Mouse (Mus musculus) ovary, adult 18-20 months (tissue): Measurements from ENCODE around the gene Nccrp1.

ENCODE experiments used
- DNase-seq: peaks from one replicate; pipeline ENCODE4 v3.0.0; 2022; ENCODE audit warnings: low spot score, mixed read lengths

Gene Nccrp1

DNA sequence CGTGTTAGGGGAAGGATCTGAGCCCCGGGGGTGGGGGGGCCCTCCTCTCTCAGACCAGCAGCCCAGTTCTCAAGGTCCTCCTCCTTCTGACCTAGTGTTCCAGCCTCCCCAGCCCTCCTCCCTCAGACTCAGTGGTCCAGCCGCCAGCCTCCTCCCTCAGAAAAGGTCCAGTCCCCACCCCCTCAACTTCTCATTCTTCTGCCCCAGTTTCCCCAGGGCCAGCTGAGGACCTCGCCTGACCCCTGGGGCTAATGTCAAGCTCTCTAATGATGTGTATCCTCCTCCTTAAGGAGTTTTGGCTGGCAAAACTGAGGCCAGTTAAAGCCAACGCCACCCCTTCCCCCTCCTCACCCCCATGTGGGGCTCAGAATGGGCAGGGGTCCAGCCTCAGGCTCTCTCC, at the start of gene Nccrp1:
Nccrp1 (minus strand) TSS at position 101 of the 400 bp plus-strand sequence.
- no peak for DNase-seq

DNA sequence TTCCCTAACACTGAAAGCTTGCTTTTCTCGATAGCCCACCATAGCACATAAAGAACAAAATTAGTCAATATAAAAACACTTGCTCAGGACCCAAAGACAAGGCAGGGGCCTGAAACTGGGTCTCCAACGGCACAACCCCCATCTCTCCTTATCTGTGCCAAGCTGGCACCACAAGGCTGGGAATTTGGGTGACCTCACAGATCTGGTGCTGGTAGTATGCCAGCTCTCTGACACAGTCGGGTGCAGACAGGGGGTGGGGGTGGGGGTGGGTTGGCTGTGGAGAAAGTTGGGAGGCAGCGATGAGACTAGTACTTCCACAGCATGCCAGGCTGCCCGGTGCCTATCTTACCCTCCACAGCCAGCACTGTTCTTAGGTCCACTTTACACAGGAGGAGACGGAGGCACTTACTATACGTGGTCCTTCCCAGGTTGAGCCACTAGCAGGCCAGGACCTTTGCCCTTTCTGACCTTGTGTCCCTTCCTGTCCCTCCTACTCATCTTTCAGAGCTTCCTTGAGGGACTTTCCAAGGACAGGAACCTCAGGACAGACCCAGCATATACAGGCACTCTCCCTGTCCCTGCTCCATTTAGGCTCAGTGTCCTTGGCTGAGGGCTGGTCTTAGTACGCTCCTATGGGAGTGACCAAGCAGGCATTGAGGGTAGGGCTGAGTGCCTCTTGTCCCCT, 48.8 kb upstream of the Nccrp1 start:
- no peak for DNase-seq

DNA sequence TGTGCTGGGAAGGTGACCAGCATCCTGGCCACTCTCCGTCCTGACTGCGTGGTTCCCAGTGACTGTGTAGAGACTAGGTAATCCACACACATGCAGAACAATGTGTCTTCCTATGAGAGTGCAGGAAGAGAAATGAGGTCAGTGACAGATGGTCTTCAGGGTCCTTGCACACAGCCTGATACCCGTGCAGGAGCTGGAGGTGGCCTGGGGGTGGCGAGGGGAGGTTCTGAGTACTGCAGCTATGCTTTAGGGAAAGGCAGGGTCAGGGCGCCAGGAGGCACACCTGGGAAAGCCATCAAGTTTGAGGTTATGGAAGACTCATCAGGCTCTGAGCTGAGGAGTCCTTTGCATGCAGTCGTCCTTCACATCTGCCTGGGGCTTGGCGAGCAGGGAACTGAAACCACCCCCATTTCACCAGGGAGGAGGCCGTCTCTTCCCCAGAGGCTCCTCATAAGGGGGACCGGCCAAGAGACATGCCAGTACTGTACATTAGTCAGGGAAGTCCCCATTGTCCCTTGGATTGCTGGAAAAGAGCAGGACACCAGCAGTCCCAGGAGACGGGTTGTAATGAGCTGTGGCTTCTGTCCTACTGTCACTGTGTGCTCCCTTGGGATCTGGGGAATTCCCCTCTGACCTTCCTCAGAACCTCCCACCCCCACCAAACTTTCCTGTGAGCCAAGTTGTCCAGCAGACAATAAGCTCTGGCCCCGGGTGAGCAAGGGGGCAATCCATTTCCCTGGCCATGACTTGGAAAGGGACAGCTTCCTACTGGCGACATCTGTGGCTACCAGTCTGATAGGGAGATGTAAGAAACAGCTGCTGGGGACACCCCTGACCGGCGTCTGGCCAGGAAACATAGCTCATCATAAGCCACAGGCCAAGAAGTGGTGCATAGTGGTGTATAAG, 46.4 kb upstream of the Nccrp1 start:
- DNase-seq: no peak

DNA sequence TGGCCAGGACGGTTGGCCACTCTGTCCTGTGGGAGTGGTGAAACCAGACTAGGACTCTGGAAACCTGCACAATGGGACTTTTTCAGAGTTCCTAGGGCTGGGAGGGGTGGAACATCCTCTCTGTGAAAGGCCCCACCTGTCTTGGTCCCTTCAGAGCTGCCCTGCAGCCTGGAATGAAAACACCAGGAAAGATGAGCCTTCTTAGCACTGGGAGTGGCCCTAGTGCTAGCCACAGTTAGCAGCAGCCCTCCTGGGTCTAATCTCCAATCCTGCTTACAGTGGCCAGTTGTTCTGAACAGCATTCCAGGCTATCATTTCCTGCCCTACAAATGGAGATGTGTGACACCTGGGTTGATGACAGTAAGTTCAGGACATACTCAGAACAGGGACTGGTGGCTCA, 44.8 kb upstream of the Nccrp1 start:
- no peak for DNase-seq

DNA sequence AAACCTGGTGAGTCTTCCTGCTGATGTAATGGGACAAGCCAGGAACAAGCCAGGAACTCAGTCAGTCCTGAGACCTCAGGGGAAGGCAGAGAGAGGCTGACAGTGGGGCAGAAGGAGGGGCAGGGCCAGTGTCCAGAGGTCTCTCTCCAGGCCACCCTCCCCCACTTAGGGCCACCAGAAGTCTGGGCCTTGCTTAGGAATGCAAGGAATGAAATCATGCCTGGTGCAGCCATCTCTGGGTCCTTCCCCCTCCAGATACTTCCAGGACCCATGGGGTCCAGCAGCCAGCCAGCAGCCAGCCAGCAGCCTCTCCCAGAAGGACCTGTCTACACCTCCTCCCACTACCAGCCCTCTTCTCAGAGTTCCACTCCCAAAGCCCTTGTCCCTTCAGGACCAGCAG, 40.6 kb upstream of the Nccrp1 start:
- no peak for DNase-seq

DNA sequence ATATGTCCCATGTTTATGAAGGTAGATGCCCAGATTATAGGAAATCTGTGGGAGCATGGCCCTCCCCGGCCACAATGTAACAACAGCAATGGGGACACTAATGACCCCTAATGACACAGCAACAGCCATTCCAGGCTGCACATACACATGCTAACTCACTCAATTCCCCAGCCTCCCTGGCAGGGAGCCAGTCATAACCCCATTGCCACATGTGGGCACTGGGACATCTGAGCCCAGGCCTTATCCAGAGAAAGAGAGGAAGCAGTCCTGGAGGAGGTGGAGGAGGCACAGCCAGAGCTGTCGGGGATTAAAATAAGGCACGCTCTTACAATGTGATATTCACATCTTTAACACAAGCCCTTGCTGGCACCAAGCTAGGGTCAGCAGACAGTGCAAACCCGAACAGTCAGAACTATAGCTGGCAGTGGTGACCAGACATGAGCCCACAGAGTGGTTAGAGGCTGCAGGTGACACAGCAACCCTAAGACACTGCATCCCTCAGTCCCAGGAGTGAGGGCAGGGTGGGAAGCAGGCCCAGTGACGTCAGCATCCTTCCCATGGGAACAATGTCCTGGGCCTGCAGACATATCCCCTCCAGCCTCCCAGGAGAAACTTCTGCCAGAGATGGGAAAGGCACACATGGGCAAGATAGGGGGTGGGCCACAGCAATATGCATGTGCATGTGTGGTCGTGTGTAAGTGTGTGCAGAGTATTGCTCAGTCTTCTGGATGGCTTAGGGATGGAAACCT, 39.8 kb upstream of the Nccrp1 start:
- no peak for DNase-seq

DNA sequence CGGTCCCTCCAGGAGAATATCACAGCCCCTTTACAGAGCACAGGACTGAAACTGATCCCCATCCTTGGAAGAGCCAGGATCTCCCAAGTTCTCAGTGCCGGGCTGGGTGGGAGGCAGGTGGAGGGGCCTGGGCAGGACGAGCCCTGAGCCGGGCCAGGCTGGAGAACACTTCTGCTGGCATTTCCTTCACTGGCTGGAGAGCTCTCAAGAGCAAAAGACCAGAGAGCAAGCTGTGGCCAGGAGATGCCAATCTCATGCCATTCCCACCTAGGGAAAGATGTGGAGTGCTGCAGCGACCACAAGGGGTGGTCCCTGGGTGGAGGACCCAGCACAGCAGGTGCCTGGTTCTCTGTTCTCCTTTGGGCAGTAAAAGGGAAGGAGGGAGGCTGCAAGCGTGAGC, 37.9 kb upstream of the Nccrp1 start:
- no peak for DNase-seq

DNA sequence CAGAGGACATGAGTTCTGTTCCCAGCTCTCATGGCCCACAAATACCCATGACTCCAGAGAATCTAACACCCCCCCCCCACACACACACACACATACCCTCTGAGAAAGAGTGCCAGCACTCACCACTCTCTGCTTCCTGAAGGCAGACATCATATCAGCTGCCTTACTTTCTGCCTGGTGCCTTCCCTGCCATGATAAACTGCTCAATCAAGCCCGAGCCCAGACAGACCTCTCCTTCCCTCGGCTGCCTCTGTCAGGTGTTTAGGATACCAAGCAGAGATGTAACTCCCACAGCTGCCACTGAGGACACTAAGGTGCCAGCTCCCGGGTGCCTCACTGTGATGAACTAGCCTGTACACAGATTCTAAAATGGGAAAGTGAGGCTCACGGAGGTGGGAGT, 37.4 kb upstream of the Nccrp1 start:
- no peak for DNase-seq

DNA sequence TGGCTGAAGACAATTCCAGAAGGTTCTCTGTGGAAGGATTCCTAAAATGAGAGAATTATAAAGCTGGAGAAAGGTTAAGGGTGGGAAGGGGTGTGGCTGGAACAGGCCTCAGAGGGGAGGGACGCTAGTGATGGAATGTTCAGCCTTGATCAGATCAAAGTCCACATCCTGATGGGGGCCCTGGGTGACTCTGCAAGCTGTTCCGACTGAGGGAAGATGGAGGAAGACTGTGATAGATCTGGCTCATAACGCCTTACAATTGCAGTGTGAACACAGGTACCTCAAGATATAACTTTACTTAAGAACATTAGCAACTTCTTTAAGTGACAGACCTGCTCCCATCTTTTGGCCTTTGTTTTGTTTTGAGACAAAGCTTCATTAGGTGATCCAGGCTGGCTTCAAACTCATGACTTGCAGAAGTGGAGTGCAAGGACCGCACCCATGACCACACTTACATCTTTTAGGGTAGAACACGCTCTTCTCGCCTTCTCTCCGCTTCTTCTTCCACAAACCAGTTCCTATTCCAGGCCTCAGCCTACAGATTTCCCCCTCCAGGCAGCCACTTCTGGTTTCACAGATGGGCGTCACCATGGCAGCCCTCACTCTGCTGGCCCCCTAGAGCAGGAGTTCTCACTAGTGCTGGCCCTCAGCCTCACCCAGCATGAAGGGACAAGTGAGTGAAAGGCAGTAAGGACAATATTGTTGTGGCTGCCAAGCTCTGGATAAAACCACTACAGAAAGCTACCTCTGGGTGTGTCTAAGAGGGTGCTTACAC, 36.7 kb upstream of the Nccrp1 start:
- no peak for DNase-seq

DNA sequence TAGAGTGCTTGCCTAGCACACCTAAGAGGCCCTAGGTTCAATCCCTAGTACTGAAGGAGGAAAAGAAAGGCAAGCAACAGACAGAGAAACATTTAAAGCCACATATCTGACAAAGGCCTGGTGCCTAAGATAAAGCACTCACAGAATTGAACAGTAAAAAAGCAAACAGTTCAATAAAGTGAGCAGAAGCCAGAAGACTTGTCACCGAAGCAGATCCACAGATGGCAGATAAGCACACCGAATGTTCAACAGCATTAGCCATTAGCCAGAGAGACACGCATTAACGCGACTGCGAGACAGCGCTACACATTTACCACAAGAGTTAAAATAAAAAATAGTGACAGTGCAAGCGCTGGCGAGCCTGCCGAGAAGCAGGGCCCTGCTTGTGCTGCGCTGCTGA, 35.8 kb upstream of the Nccrp1 start:
- no peak for DNase-seq

DNA sequence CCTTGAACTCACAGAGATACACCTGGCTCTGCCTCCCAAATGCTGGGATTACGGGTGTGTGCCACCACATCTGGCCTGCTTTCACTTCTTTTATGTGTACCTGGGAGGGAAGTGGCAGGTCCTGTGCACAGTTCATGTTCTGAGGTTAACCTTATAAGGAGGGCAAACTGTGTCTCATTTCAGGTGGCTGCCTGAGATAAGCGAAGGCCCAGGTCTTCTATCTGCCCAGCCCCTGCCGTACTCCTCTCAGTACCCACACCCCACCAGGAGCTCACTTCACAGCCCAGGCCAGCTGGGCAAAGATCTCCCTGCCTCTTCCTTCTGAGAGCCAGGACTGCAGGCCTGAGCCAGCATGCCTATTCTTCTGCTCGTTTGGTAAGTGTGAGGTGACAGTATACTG, 34.7 kb upstream of the Nccrp1 start:
- DNase-seq: no peak

DNA sequence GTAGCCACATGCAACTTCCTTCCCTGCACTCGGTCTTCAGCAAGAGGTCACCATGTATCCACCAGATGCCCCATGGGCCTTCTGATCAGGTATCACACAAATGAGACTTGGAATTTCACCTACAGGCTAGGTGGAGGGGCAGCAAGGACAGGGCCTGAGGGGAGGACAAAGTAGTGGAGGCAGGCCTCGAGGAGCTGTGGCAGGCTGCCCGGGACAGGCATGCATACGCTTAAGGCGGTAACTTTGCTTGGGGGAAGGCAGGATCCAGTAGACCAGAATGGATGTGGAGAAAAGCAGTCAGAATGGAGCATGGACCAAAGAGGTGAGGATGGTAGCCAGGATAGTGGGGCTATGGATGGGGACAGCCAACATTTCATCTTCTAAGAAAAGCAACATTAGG, 32.8 kb upstream of the Nccrp1 start:
- no peak for DNase-seq

DNA sequence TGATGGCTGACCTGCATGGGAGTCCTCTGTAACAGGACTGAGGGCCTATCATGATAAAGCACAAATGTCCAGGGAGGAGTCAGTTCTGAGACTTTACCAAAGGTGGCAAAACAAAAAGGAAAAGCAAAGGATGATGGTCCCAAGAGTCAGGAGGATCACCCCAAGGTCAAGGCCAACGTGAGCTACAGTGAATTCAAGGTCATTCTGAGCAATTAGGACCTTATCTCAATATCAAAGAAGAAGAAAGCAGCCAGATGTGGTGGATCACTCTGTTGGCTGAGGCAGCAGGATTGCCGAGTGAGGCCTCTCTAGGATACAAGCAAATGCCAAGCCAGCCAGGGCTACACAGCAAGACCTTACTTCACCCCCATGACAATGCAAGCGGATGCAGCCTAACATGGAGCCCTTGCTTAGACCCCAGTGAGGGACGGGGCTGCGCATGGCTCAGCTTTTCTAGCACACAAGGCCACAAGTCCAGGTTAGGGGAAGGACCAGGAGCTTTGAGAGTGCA, 31.5 kb upstream of the Nccrp1 start:
- DNase-seq: no peak

DNA sequence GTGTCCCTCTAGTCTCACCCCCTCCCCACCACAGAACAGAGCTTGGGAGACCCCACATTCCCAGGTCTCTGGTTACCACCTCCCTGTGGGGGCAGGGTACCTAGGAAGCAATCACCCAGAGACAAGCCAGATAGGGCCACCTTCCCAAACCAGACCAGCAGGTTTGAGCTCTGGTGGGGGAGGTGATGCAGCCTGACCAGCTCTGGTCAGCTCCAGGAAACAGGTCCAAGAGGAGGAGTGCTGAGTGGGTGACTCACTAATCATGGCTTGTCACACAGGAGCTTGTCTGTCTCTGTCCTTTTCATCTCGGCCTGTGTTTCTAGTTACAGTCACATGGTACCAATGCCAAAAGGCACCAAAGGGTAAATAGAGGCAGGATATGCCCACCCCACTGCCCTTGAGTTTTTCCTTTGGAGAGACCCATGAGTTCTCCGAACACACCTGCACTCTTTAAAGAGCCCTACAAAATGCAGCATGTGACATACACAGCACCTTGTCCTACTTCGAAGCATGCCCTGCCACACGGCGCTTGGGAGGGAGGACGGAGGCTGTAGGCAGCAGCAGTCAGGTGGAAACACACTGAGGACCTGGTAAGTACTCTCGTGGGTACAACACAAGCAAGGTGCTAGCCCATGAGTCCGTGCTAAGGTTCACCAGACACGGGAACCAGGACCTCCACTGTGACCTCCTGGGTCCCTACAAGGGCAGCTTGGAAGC, 30.9 kb upstream of the Nccrp1 start:
- DNase-seq: peak; percentile 30

DNA sequence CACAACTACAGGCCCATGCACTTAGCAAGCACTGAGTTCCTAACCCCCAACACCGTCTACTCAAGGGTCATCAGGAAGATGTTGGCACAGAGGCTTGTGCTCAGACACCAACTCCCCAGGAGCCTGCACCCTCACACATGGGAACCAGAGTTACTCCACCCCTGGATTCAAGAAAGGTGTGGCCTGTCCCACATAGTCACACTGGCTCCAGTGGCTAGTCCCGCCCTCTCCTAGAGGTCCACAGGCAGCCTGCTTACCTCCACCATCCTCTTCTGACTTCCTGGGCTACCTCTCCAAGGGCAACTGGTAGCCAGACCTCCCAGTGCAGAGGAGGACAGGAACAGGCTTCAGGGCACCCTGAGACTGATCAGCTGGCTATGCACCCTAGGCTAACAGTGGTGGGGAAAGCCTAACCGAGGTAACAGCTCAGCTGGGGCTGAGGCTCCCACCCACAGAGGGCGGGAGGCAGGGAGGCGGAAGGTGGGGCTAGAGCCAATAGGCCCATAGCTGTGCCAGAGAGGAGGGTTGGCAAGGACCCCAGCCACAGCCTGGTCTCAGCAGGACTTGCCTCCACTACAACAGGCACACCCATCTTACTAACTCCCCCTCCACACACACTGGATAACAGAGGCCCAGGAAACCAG, 29.3 kb upstream of the Nccrp1 start:
- DNase-seq: peak; percentile 59

DNA sequence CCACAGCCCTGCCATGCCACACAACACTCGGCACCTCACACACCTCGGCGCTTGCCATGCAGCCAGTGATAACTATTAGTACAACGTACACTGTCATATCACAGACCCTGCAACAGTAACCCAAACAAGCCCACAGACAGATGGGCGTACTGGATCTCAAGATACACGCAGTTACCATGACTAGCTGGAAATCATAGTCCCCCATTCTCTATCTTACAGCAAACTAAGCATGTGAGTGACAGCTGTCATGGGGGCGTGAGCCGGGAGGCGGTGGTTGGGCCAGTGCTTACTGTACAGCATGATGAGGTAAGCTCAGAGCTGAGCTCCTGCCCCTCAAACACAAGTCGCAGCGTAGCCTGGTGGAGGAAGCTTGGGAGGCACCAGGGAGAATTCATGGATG, 28.5 kb upstream of the Nccrp1 start:
- DNase-seq: no peak

DNA sequence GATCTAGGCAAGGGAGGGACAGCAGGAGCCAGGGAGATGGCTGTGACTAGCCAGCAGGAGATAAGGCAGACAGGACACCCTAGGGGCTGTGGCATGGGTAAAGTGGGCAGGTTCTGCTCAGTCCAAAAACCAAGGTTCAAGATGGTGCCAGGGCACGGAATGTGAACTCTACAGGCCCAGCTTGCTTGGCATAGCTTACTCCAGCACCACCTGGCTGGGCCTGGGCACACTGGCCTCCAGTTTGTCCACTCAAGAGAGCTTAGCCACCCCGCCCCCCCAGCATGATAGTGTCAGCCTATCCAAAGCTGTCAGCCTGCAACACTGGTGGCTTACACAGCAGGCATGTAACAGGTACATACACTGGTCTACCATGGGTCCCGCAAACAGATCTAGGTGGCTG, 26.2 kb upstream of the Nccrp1 start:
- DNase-seq: no peak

DNA sequence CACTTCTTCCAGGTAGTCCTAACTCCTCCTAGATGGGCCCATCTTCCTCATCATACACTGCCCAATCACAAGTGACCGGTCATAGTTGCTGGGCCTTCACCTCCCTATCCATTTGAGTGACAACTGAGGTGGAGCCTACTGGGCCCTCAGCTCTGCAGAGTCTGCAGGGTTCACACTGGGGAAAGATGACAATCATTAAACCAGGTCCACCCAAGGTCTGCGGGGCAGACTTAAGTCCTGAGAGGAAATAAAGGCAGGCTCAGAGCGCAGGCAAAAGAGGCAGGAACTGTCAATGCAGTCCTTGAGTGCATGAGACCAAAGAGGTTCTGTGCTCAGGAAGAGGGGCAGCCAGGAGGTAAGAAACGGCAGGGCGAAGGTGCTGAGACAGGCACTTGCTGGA, 25.6 kb upstream of the Nccrp1 start:
- no peak for DNase-seq

DNA sequence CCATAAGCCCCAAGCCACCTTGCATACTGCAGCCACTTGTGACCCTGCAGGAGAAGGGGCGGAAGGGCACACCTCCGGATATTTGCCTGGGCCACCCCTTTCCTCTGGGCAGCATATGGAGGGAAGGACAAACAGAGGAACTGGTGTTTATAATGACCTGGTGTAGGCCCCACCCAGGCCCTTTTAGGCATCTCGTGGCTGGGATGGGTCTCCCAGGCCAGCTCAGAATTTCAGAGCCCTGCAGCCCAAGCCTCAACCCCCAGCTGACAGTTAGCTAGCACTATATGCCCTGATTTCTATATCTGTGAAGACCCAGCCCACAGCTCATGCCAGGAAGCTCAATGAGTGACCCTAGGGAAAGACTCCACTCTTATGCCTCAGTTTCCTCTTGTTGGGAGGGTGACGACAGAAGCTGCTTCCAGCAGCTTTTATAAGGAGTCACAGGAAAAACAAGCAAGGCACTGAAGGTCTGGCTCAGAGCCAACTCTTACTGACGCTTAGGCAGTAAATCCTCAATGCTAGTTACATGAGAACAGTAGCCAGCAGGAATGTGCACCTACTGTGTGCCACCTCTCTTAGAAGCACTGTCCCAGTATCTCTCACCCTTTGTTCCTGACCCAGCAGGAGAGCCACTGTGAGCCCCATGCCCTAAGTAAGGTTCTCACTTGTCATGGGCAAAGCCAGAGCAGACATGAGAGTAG, 24.1 kb upstream of the Nccrp1 start:
- no peak for DNase-seq
